Mouse (Mus musculus) cerebellum, adult 8-10 months (tissue): ENCODE measurements around the gene Pde4d.
A peak's percentile ranks its signal among the peaks of the same experiment; 100 is the strongest.

Experiments
- DNase-seq: peaks from one replicate; pipeline ENCODE4 v3.0.0; 2022

Gene Pde4d

DNA sequence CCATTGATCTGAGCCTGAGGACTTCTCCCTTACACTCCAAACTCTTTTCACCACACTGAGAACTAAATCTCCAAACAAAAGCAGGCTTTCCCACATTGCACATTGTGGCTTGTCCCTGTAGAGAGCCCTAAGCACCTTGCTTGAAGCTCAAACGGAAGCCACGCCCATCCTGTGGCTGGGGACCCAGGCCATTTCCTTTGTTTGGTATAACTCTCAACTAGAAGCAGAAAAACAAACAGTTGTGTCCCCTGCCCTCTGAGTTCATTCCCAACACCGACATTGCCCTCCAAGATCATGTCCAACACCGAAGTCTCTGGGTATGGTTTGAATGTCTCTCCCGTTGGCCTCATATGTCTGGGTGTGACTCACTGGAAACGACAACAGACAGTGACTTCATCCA, 759.7 kb downstream of the Pde4d start:
- DNase-seq: no peak

DNA sequence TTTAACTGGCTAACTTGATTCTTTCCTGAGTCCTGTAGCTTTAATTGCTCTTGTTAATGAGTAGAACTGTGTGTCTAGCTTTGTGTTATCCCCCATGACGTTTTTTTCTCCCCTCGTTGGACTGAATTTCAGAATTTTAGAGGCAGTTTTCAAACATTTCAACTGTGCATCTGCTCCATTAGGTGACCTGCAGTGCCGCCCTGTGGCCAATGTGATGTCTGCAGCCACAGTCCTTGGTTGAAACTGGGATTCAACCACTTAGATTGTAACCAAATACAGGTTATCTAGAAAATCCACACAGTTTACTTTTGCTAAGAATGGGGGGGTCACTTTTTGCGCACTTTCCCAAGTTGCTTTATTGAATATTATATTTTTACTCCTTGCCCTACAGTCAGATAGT, 760.7 kb downstream of the Pde4d start:
- DNase-seq: peak; percentile 88

DNA sequence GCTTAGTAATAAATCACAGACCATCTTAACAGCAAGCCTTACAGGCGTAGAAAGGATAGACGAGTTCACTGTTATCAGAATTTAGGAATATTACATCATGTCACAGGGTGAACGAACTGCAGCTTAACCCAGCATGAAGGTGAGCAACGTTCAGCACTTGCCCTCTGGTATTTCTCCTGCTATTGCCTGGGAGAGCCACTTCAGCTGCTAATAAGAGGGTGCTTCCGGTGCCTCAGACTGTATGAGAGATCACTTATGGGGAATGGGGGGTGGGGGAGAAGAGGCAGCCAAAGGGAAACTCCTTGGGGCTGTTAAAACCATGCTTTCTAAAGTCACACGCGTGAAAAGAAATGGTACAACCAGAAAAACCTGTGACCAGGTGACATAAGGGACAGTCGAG, 761.7 kb downstream of the Pde4d start:
- no peak for DNase-seq

DNA sequence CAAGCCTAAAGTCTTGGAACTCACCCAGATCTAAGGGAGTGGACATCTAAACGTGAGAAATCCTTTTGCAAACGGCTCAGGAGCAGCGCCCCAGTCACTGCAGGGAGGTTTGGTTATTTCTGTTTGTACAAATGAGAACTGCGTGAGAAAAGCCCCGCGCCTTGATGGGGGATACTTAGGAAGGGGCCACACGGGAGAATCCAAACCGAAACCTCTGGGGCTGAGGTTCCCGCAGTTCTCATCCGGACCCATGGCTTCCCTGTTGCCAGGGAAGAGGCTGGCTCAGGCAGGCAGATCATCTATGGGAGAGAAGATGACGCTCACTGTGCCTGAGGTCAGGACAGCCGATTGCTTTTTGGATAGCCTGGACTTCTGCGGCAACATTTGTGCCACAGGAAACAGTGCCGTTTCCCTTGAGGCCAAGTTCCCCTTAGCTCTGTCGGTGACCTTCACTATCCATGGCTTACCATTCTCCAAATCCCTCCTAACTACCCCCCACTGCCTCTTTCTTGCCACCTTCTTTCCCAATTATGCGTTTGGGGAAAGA, 762.3 kb downstream of the Pde4d start:
- no peak for DNase-seq

DNA sequence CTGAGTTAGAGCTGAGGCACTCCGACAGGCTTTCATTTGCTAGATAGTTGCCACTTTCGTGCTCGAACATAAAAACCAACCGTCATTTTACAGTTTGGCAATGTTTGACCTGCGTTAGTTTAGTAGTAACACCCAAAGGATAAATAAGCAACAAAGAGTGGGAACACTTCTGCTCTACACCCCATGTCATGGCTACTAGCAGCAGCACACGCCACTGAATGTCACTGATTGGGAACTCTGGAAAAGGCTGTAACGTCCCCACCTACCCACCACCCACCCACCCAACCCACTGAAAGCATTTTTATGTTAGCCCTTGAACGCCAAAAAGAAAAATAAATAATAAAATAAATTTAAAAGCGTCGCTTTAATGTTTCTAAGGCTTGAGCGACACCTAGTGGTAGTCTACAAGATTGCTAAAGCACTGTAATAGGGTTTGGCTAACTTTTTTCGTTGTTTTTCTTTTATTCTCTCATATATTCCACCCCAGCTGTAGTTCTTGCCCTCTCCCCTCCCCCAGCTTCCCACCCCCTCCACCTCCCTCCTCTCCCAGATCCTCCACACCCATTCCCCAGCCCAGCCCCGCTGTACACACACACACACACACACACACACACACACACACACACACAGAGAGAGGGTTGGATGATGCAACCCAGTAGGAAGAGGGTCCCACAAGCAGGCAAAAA, 763.2 kb downstream of the Pde4d start:
- peak; percentile 31 for DNase-seq

DNA sequence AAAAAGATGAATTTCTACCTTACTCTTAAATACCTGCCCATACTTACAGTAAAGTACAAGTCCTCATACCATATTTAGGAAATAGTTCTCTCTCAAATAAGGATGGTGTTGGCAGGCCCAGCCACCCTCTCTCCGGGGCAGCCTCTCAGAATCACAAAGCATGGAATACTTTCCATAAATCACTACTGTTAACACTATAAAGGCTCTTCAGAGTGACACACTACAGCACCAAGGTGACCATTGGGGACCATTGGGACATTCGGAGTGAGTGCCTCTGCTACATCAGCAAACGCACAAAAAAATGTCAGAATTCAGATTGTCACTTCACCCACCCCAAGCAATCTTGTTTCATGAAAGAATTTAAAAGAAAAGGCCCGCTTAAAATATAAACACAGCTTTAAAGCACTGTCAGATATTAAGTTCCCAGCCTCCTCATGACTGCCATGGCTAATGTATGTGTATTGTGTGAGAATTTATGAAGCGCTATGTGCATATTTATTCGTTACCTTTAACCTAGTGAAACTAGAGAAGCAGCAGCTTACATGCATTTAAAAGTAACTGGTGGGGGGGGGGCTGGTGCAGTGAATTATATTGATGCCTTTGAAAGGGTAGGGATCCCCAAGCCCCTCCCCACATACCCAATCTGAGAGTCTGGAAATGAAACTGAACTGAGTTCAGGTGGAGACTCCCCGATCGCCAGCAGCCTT, 769.4 kb downstream of the Pde4d start:
- no peak for DNase-seq

DNA sequence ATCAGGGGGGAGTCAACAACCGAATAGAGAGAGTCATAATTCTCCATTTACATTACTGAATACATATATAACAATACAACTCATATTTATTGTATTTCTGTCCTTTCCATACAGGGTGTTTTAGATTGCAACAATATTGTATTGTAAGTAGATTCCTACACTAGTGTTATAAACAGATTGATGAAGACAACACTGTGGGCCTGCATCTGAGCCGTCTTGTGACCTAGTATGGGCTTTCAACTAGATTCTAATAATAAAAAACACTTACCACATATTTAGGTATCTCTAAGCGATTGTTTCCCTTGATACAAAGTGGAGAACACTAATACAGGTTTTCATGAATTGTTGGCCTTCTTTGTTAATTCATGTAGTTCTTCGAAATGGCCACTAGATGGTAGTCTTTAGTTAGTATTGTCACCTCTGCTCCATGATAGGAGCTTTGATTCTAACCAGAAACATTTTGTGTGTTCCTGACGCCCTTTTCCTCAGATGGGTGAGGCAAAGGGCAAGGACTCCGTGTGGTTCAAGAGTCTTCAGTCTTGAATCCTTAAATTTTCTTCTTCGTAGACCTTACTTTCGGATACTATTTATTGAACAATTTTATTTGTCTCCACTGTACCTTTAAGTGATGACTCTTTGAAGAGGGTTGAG, 779.3 kb downstream of the Pde4d start:
- peak; percentile 51 for DNase-seq

DNA sequence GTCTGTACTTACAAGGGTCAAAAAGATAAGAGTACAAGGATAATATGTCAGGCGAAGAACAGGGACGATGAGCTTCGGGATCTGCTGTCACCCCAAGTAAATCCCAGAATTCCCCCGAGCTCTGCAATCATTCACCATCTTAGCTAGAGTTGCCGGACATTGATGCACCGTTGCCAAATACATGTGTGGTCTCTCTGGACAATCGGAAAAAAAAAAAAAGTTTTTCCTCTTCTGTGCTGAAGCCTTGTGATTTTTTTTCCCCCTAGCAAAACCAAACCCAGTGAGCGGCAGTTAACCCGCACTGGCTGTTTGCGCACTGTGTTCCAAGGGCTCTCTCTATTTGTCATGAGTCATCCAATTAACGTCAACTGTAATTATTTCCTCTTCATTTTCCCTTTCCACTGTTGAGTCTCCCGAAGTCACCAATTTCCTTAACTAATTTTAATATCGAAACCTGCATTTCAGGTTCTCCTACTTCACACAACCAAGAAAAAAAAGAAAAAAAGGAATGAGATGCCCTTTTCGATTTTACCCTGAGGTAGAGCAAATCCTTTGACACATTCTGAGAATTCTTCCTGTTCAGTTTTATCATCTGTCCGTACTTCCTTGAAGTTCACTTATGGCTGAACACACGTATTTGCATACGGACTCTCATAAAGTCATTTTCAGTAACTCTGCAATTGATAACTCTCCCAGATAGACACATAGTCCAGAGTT, 780.0 kb downstream of the Pde4d start:
- no peak for DNase-seq

DNA sequence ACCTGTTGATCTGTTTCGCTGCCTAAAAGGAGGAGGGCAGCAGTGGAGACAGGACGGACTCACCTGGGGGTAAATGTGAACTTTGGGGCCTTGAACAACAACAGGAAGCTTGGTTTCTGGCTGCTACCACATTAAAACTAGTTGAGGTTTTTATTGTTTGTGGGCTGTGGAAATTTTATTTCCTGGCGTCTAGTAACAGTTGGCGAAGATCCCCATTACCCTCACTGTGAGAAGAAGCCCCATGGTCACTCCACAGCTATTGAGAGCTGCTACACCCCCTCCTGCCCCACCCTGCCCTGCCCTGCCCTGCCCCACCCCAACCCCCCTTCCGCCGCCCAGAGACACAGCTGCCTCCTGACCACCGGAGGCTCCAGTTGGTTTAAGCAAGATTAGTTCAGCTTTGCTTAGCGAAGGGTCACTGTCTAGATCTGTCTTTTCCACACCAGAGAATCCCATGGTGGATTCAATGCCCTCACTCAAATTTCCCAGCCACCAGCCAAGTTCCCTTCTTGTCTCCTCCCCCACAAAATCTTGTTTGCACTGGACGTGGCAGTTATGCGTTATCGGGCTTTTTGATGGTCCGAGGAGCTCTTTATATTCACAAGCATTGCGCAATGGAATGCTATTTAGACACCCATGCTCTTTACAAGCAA, 780.7 kb downstream of the Pde4d start:
- DNase-seq: no peak

DNA sequence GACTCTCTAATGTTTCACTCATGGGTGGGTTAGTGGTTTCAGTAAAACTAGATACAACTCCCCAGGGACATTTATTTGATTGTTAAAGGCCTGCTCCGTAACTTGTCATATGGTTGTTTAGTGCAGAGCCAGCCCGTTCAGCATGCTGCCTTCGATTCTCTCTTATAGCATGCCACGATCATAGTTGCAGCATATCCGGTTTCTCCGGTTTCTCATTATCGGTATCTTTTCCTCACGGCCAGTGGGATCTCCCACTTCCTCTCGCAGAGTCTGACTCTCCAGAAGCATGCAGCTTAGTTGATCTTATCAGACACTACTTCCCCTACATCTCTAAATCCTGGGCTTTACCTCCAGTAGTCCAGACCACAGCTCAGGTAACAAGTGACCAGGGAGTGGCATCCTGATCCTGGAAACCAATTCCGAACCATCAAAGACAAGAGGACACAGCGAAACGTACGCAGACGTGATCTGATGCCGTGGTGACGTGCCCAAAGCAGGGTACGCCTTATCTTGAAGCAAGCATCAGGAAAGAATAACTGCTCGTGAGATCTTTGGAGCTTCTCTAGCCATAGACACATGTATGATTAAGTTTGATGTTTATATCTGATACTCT, 782.2 kb downstream of the Pde4d start:
- DNase-seq: no peak

DNA sequence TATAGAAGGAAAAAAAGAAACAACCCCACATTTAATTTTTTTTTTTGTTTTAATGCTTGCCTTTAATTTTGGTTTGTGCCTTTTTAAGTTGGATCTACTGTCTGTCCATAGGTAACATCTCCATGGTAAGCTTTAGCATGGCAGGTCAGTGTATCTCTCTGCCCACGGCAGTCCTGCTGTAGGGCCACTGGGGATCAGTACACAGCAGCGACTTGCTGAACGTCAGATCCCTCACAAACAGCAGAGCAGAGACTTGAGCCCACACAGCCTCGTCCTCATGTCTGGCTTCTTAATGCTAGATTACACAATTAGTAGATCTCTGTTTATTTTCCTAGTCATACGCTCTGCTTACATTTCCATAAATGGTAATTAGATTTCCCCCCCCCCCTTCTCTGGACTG, 782.8 kb downstream of the Pde4d start:
- DNase-seq: no peak

DNA sequence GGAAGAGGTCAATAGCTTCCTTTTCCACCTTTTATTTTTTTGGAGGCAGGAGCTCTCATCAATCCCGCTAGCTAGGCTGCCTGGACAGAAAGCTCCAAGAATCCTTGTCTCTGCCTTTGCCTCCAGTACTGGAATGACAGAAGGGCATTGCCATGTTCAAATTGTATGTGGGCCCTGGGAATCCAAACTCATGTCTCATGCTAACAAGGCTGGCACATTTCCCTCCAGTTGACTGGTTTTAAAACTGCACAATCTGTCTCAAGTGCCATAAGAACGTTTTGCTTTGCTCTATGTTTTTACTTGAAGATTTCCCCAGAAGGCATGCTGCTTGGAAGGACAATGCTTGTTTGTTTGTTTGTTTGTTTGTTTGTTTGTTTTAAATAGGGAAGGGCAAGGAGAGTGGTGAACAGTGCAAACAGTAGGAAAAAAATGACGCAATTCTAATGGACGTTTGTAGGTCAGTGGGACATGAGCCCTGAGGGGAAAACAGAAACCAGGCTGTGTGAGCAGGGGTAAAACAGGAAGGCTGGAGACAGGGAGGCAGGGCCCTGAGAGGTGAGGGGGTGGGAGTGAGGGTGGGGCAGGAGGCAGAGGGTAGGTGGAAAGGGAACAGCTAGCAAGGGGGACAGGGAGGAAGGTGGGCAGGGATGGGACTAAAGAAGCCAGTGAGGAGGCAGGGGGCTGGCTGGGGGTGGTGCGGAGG, 784.3 kb downstream of the Pde4d start:
- no peak for DNase-seq

DNA sequence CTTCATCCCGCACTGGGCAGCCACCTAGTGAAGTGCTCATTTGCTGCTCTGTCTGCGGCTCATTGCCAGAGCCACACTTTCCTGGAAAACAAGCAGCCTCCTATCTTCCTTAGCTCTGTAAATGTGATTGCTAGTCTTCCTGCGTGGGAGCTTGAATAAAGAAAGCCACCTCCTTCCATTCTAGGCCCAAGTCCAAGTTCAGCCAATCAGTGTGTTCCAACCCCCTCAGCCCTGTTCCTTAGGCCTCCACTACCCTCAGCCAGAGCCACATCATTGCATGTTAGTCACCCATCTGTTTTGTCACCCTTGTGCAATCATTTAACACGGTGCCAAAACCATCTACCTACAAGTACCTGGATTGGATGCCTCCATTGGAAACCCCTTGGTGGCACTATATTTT, 786.3 kb downstream of the Pde4d start:
- DNase-seq: no peak

DNA sequence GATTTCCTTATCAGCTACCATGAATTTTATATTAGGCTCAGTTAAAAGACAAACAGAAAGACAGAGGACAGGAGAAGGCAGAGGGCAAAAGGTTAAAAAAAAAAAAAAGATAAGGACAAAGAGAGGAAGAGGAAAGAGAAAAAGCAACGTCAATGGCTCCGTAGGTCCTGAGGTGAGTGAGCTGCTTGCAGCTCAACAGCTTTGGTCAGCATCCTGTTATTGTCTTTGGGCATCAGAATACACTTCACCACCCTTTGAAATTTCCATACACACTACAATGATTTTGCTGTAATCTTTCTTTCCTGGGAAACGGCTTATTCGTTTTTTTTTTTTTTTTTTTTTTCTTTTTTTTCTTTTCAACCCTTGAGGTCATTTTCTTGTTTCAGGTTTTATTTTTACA, 788.9 kb downstream of the Pde4d start:
- no peak for DNase-seq

DNA sequence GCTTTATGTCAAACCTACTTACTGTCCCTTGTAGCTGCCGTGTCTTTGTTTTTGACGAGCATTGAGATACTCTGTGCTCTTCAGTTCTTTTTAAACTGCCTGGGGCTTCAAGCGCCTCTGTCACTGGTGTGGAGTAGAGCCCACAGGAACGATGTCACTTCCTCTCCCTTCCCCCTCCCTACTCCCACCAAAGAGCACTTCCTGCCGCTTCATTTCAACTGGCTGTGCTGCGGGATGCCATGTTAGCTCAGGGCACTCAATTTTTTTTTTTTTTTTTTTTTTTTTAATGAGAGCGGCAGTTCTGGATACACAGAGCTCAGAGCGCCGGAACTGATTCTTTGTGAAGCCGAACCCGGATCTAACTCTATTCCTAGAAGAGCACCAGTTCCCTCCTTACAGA, 789.5 kb downstream of the Pde4d start:
- DNase-seq: no peak

DNA sequence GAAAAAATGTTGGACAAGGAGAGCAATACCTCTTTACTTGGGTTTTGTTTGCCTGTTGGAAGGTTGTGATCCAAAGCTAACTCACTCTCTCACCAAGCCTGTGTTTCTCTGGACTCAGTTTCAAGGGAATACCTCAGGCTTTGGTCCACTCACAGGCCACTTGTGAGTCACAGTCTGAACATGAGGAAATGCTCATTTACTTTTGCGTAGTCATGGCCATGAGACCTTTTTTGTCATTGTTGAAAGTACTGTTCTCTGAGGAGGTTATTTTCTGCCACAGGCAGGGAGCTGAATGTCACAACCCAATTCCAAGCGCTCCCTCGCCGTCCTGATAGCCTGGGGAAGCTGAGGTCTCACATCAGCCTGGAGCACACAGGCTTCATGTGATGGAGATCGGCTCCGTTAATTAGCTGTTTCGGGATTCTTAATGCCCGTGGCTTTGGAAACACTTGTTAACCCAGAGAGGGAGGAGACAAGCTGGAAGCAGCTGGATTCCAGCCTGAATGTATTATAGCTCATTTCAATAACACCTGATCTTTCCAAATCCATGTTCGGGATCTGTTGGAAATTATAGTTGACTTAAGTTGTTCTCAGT, 792.8 kb downstream of the Pde4d start:
- DNase-seq: no peak

DNA sequence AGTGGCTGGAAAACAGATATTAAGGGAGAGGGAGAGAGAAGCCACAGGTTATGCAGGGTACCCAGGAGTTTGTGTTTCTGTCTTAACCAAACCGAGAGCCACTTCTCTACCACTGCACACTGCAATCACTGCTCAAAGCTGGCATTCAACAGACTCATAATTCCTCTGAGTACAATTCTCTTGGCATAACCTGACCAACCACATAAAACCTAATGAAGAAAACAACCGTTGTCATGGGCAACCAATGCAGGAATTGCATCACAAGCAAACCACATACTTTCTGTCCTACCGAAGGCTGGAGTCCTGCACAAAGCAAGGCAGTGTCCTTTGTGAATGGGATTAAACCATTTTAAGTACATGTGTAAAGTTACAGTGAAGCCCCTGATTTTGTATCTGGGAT, 793.4 kb downstream of the Pde4d start:
- DNase-seq: no peak

DNA sequence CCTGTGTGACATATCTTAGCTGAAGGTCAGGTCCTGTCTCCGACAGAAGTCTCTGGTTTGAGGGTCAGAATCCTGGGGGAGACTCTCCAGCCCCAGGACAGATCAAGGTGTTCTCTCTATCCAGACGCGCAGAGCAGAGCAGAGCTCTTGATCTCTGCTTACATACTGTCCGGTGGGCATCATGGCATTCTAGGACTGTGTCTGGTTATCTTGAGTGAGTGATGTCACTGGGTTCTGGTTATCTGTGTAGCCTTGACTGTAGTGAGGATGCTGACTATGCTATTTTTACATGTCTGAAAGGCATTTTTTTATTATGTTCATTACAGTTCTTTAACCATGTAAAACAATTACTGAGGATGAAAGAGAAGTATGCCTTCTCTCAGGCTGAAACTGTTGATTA, 797.3 kb downstream of the Pde4d start:
- no peak for DNase-seq

DNA sequence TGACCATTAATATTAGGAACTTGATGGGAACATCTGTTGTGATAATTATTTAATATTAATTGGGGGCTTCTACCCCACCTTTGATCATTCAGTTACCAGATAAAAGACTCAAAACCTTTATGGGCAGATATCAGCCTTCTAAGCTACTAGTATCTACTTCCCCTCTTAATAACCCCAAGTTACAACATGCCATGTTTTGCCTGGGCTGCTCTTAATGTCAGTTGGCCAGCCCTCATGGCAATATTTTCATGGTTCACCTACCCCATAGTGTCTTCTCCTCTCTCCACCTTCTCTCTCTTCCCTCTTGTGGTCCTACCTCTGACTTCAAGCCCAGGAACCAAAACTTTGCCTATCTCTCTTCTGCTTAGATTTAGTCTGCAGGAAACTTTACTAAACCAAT, 799.6 kb downstream of the Pde4d start:
- DNase-seq: no peak

DNA sequence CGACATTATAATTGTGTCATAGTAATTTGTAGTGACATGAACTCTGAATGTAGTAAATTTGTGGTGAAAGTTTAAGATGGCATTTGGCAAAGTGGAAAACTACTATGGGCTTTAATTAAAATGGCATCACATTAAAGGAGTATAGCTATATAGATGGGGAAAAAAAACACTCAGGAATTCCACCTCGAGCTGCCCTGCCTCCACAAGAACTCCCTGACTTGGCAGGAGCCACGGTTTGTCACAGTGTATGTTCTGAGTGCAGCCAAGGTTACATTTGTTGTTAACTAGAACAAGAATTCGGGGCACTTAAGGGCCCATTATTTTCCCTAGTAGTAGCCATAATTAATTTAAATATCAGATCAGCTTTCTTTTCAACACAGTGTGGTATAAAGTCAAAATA, 805.9 kb downstream of the Pde4d start:
- no peak for DNase-seq

DNA sequence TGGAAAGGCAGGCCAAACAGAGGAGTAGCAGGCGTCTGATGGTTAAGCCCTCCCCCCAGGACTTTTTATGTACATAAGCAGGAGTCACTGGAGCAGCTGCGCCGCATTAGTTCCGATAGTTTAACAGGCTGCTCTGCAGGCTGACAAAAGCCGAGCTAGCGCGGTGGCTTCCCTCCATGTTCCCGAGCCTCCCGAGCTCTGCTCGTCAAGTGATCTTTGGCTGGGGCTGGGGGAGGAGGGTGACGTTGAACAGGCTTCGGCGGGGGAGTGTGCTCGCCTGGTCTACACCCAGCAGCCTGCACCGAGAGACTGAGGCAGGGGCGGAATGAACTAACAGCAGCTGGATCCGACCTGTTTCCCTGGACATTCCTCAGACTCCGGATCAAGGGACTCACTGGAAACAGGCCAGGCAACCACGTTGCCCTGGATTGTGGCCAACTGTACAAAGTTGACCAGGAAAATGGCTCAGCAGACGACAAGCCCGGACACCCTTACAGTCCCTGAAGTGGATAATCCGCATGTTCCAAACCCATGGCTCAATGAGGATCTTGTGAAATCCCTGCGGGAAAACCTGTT, 810.6 kb downstream of the Pde4d start:
- DNase-seq: peak; percentile 51
